Mouse (Mus musculus) urinary bladder, adult 2 months (tissue): Measurements from ENCODE around the gene Cmya5. TPM values are rescaled to one million over a fixed set of nuclear protein-coding genes. Genes with fewer than 3 reads are reported as not detected.
A peak's percentile ranks its signal among the peaks of the same experiment; 100 is the strongest.

Experiments
- DNase-seq: peaks from one replicate; pipeline ENCODE4 v3.0.0; 2022; ENCODE audit warnings: low spot score
- polyA plus RNA-seq: library from polyadenylated mRNA; depleted of rRNA; stranded (reverse); fragments of >200 nt; gene quantifications from 2 replicates; pipeline ENCODE4 v1.2.3, GENCODE M21; 2012

The Cmya5 gene
- polyA plus RNA-seq, 1 experiment = 0.76 TPM

DNA sequence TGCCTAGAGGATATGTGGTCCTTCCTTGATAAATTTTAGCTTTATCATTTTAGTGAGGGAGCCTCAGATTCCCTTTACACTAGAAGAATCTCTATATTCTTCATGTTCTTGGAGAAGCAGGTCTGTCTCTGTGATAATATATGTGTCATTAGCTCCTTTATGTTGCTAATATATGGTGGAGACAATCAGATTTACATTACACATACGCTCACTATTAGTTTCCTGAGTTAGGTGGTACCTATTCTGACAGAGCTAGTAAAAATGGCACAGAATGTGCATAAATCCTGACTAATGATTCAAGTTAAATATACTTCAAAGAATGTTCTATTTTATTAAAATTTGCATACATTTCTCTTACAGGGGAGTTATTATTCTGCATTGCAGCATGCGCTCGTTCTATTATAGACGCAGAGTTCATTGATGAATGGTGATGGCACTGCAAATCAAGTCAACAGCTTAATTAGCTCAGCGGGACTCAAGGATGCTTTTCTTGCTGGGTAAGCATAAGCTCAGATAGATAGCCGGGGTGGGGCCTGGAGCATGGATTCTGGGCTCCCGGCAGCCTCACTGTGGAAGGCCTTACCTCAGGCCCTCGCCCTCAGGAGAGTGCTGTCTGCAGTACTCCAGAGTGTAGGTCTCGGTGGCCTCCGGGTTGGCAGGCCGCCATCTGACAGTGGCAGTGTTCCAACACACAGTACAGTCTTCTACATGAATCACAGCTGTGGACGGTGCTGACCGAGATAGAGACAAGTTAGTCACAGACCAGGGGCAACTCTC, 81.5 kb downstream of the Cmya5 start:
- DNase-seq = peak; percentile 27

DNA sequence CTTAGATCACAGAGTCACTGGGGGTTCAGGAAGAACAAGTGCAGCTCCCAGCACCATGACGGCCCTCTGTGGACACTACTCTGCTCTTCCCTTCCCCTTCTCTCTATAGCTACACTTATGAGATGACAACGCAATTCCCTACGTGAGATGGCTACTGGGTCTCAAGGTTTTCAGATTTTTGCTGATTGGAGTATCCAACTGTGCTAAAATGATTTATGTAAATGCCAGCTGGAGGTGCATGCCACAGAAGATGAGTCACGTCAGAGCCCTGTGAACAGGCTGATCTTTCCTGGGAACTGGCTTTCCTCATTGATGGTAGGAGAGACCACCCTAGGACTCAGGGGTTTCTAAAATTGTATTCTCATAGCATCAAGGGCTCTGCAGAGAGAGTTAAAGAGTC, 83.2 kb downstream of the Cmya5 start:
- no peak for DNase-seq

DNA sequence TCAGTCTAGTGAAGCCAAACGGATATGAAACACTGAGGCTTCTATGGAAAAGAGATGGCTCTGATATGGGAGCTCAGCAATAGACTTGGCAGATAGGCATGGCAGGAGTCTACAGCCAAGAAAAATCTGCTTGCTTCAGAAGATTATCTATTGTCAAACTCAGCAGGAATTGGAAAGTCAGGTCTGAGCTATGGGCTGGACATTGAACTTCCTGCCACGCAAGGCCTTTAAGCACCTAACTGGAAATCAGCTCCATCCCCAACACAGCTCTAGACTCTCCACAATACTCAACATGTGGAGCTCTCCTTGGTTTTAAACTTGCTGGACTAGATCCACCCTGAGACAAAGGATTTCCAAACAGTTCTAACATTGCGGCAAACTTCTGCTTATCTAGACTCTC, 84.1 kb downstream of the Cmya5 start:
- no peak for DNase-seq

DNA sequence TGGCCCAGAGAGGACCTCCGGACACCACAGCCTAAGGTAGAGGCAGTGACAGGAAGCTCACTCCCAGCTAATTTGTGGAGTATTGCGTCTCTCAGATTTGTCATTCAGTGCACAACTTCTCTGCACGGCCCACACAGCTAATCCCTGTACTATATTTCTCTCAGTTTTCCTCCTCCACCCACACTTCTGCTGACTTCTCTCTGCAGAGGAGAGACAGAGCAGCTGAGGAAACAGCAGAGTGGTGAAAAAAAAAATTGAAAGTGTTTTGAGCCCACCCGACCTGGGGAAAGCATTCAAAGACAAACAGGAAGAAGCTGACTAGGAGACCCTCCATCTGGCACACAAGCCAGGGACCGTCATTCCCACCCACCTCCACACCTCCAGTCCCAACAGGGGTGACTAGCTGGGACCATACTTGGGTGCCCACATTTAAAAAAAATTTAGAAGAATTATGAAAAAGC, 85.9 kb downstream of the Cmya5 start:
- DNase-seq = no peak

DNA sequence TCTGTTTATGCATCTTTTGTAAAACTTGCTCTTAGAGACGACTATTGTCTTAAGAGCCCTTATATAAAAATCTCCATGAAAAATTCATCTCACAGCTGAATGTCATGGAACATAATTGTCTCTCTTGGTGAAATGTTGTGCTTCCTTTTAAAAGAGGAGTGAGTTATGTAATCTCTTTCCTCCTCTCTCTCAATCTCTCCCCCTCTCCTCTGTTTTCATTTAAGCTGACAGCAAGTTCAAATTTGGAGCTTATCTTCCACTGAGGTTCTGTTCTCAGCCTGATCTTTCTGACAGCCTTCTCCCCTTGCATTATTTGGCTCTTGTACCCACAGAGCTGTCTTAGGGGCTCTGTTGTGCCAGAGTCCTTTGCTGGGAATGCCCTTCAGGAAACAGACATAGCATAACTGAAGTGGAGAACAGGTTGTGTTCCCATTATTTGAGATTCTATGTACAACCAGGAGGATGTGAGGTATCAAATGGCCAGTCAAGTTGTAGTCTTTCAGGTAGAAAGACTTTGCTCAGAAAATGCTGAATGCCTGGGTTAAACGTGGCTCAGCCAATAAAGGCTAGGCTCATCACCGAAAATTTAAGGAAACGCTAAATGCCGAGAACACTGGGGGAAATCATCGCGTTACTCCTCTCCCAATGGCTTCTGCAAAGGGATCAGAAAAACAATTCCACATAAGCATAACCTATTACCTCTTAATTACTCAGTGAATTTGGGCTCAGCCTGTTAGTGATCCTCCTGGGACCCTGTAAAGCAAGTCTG, 86.8 kb downstream of the Cmya5 start:
- DNase-seq = no peak

DNA sequence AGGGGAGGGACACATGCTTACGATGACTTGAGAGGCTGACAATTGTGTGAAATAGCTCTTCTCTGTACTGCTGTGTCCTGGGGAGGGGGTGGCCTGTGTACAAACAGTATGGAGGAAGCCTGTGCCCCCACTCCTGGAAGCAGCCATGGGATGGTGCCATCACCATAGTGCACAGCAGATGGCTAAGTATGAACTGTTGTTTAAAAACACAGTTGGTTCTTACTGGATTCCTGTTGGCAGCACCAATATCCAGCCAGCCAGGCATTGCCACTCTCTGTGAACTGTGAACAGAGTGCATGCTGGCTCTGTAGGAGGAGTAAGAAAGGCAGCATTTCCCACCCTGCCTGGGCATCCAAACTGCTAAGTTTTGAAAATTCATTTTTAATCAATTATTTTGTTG, 88.4 kb downstream of the Cmya5 start:
- DNase-seq = no peak

DNA sequence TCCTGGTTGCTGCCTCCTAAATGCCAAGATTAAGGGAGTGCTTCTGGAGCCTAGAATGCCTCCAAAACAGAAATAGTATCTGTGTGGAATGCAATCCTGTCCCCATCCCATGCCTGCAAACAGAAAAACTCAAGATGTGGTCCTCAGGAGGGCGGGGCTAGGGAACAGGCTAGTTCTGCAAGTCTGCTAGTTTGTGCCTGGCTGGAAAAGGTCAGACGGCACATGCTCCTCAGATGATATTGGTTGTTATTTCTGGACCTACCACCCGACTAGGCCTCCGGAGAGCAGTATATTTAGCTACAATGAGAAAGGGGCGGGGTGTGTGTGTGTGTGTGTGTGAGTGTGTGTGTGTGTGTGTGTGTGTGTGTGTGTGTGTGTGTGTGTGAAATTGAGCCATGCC, 93.0 kb downstream of the Cmya5 start:
- DNase-seq = no peak

DNA sequence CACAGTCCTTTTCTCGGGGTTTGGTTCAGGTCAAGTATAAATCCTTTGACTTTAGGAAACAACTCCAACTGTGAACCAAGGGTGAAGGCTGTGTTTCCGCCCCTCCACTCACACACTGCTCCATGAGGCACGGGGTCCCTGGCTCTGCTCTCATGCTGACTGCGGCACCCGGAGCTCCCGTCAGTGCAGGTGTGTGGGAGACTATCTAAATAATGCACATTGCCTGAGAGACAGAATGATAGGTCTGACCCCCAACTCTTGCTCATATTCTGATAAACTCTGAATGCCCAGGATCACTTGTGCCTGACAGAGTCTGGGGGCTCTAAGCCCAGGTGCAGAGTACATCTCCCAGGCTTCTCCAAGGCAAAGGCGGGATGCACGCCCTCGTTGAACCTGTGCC, 103.5 kb downstream of the Cmya5 start:
- DNase-seq = no peak

DNA sequence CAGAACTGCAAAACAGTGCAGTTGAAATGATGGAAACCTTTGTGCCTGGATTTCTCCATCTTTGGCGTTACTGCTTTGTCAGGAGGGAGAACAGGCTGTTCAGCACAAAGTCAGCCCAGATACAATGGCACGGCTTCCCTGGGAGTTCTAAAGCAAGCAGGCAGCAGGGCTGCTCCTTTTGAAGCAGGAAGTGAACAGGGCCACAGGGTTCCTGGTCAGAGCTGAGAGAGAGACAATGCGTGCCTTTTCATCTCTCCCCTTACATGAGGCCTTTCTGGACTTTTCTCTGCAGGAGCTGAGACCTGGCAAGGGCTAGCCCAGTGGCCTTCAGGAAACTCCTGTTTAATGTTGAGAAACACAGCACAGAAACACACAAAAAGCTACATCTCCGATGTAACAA, 108.3 kb downstream of the Cmya5 start:
- DNase-seq = no peak

DNA sequence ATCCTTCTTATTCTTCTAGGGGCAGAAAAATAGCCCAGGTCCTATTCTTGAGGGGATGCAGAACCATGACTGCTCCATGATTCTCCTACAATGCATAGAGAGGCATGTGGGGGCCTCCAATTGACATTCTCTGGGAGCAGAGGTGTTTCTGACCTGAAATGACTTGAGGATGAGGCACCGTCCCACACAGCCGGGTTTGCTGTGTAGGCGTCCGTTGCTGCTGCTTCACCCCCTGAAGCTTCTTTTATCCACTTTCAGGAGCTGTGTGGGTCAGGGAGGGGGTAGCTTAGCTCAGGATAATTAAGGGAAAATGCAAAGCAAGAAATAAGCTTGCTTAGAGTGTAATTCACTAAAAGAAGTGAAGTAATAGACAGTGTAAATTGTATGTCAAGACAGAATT, 115.2 kb downstream of the Cmya5 start:
- DNase-seq = no peak

DNA sequence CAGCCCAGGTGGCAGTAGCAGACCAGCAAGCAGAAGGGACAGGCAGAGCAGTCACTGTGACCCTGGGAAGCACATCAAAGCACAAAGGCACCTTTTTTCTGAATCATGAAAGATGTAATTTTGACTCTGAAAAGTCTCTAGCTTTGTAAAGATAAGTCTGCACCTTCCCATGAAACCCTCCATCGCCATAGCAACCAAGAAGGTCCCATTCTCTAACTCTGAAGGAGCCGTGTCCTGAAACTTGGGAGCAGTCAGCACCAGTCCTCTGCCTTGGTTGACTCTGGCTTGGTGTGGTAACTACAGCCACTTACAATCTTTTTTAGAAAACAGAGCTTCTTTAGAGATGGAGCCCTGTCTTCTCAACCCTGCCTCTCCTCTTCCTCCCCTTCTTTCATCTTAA, 119.7 kb downstream of the Cmya5 start:
- DNase-seq = no peak

DNA sequence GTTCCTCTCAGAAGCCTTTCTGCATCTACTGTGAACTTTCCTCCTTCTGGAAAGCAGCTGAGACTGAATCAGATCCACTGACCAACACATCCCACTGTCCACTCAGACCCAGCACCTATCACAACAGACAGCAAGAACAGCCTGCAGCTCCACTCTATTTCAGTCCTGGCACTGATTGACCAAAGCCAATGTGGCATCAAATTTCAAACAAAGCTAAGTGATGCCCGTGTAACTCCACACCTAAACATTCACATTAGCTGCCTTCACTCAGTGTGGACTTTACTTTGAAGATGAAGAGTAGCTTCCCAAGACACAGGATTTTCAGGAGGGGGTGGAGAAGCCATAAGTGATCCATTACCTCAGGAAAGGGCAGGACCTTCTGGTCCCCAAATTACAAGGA, 122.4 kb downstream of the Cmya5 start:
- no peak for DNase-seq

DNA sequence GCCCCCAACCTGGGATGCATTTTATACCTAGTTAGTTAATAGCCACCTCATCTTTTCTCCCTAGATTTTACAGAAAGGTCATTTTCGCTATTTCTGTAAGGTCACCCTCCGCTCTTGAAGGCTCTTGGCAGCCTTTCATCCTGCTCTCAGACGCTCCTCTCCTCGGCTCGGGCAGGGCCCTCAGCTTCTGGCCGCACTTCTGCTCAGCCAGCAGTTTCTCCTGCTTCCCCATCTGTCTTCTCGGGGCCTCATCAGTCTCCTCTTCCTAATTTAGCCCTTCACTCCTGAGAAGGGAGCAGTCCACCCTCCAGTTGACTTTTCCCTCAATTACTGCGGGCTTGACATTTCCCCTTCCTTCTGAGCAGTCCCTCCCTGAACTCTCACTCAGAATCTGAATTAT, 131.6 kb downstream of the Cmya5 start:
- no peak for DNase-seq

DNA sequence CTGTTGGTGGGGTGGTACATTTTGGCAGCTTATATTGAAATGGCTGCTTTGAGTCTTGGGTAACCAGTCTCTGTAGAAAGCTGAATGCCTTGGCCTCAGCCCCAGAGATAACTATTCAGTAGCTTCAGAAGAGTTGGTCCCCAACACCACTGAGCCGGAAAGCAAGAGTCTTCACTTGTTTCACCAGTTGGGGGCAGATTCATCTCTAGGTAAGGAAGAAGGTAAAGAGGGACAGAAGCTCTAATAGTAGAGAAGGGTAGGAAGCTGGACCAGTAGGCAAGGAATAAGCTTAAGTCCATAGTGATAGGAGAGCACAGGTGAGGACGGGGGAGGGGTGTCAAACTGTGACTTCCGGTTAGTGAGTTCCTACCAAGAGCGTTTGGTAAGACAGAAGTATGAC, 133.2 kb downstream of the Cmya5 start:
- no peak for DNase-seq

DNA sequence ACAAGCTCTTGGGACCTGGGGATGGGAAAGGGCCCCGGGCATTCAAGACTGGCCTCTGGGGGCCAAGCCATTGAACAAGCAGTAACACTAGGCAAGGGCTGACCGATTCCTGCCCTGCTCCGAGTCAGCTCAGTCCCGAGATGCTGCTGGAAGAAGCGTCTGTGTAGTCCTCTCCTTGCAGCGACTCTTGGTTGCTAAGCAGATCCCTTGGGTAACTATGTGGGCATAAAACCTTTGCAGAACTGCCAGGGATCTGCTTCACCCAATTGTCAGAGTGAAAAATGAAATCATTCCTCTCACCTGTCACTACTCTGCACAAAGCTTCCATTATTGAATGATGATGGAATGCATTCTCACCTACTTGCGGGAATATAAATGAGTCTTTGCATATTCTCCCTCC, 134.0 kb downstream of the Cmya5 start:
- no peak for DNase-seq

DNA sequence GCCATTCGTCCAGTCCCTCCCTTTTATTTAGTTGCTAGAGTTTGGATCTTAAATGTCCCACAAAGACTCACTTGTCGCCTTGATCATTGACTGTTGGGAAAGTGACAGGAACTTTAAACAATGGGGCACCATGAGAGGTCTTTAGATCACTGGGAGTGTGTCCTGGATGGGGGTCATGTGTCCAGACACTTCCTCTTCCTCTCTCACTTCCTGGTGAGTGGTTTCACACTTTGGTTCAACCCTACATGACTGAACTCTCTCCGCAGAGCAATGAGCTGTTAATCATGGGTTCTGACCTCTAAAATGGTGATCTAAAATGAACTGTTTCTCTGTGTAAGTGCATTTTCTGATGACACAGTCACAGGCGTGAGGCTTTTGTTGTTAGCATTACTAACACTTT, 137.4 kb downstream of the Cmya5 start:
- DNase-seq = no peak

DNA sequence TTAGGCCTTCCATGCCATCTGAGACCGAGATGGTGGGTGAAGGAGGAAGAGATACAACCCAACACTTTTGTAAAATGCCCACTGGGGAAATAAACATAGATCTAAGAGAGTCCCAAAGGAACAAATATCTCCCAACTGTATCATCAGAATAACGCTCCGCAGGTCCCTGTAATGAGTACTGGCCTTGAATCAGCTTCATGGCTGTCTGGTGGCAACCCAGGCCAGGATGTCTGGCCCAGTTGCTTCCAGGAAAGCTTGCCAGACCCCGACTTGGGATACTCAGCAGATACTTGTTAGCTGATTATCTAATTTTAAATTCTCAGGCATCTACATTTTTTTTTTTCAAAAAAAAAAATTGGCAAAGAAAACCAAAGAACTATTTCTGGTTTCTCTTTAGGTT, 138.2 kb downstream of the Cmya5 start:
- no peak for DNase-seq

DNA sequence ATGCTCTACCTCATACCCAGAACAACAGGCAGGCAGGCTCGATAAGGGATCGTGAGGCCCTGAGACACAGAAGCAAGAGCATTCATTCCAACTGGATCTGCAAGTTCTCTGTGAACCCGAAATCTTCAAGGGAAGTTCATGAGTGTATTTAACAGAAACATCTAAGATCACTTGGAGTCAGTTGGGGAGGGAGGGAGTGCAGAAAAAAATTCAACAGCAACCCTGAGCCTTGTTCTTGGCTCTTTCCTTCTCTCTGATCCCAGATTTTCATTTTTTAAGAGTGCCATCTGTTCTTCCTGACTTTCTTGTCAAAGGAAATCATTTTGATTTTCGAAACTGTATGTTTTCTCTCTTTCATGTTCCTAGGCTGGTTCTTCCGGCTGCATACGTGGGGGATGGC, 140.5 kb downstream of the Cmya5 start:
- DNase-seq = no peak

DNA sequence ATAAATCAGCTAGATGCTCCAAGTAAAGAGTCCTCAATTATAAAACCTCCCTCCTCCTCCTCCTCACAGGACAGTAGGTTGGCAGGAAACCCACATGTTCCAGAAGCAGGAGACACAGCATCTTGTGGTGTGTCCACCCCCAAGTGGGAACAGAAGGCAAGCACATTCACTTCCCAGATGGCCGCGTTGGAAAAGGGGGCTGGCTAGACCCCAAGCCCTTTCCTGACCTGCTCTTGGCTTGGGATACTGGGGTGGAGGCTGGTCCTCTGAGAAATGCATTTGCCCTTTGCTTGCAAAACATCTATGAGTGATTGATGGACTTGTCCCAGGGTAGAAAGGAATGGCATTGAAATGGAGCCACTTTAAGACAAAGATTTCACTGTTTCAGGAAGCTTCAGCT, 142.1 kb downstream of the Cmya5 start:
- DNase-seq = no peak

DNA sequence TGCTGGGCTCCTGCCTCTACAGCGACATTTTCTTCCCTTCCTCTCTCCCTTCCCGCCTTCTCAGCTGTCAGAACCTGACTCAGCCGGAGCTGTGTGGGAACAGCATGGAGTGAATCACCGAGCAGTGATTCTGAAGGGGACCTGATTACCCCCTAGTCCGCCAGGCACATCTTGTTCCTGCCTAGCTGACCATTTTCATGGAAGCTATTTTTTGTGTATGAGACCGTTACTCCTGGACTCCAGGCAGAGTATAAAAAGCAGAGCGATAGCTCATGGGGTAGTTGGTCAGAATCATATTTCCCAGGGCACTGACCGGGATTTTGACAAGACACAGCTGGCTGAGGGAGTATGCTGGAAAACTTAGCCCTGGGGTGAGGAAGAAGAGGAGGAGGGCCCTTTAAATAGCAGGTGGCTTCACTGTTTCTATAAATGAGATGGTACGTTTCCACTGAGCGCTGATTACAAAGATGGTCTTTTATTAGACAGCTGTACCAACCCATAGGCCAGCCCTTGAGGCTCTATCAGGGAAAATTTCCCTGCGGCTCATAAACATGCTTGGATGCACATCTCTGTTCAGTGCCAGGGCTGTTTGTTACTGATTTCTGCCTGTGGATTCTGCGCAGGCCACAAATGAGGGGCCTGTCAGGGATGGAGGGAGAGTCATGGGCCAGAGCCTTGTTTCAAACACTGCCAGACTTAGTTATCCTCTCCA, 143.7 kb downstream of the Cmya5 start:
- DNase-seq = no peak

DNA sequence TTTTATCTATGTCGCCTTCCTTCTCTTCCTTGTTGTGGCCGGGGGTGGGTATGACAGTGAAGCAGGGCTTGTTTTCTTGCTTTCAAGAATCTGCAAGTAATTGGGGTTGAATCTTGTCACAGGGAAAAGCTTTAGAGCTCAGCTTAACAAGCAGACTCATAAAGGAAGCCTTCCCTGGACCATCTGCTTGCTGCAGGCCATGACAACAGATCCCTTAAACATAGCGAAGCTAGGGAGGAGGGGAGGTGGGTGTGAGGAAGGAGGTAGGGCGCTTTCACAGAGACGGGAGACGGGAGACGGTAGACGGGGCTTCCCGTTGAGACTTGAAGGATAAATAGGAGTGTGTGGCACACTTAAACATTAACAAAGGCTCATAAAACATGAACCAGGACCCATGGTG, 144.7 kb downstream of the Cmya5 start:
- no peak for DNase-seq

DNA sequence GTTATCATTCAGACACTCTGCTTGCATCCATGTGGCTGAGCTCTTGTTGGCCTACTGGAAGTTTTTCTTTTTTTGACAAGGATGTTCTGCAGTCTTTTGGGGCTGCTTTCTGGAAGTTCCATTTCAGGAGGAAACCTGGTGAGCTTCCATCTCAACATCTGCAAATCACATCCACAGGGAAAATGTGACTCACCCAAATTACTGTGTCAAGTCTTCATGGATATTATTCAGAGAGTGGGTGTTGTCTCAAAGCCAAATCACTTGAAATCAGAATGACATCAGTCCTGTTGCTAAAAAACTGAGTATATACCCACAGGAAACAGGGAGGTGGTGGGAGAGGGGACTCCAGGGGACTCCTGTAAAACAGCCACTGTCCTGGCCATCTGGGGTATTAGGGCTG, 149.8 kb downstream of the Cmya5 start:
- DNase-seq = no peak

DNA sequence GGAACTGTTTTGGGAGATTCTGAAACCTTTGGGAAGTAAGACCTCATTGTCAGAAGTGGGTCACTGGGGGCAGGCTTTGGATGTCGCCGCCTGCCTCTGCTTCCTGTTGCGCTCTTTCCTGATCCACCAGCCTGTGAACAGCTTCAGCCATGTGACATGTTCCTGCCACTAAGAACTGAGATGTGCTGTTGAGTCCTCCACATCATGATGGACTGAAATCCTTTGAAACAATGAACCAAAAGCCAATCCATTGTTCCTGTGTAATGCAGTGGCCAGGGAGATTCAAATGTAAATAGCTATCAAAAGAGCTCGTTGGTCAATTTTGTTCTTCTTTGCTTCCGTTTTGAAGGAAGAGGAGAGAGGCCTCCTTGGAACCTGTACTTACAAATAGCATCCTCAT, 151.7 kb downstream of the Cmya5 start:
- no peak for DNase-seq
